Mouse (Mus musculus) limb, embryonic 14.5 days (tissue): ENCODE measurements at regions not wholly inside any gene's neighbourhood (a gene's known extent, or its start where the extent isn't known, plus 50 kb on each side); places are given as distances from the start of the nearest gene placed in this dataset.

Source experiments
- ATAC-seq: fragments of 200-750 bp; cut with Nextera tagmentation; 2 replicates; pipeline ENCODE4 v1.8.0; 2017; ENCODE audit warnings: low read depth, moderate number of reproducible peaks, moderate TSS enrichment; ENCODE audit not compliant: low FRiP score
- DNase-seq: peaks from one replicate; pipeline ENCODE4 v3.0.0-alpha.2; 2015; ENCODE audit warnings: low spot score
- H3K27ac ChIP-seq: fragments of 300-500 bp; sonication (generic); replicated peaks from 2 replicates; pipeline ENCODE4 v1.5.1; 2014; ENCODE audit warnings: low read depth, mild to moderate bottlenecking, low read length, moderate library complexity, mixed read lengths
- H3K27me3 ChIP-seq: fragments of 300-500 bp; sonication (generic); 2 replicates; pipeline ENCODE4 v1.6.1; 2014; ENCODE audit warnings: low read length, mixed read lengths; ENCODE audit not compliant: control insufficient read depth, insufficient read depth
- H3K36me3 ChIP-seq: fragments of 300-500 bp; sonication (generic); 2 replicates; pipeline ENCODE4 v1.6.1; 2014; ENCODE audit warnings: mild to moderate bottlenecking, low read length, moderate library complexity, mixed read lengths; ENCODE audit not compliant: control insufficient read depth, insufficient read depth
- H3K4me1 ChIP-seq: fragments of 300-500 bp; sonication (generic); 2 replicates; pipeline ENCODE4 v1.6.1; 2014; ENCODE audit warnings: antibody characterized with exemption, low read length, mixed read lengths; ENCODE audit not compliant: control insufficient read depth, insufficient read depth
- H3K4me2 ChIP-seq: fragments of 300-500 bp; sonication (generic); replicated peaks from 2 replicates; pipeline ENCODE4 v1.6.1; 2014; ENCODE audit warnings: low read depth, mild to moderate bottlenecking, low read length, moderate library complexity; ENCODE audit not compliant: severe bottlenecking
- H3K4me3 ChIP-seq: fragments of 300-500 bp; sonication (generic); replicated peaks from 2 replicates; pipeline ENCODE4 v1.5.1; 2014; ENCODE audit warnings: low read length
- H3K9ac ChIP-seq: fragments of 300-500 bp; sonication (generic); 2 replicates; pipeline ENCODE4 v1.6.1; 2014; ENCODE audit warnings: mild to moderate bottlenecking, low read depth, low read length, moderate library complexity; ENCODE audit not compliant: severe bottlenecking
- H3K9me3 ChIP-seq: fragments of 300-500 bp; sonication (generic); 2 replicates; pipeline ENCODE4 v1.6.1; 2016; ENCODE audit warnings: low read length; ENCODE audit not compliant: control insufficient read depth
- POLR2A ChIP-seq: fragments of 200-500 bp; IDR thresholded peaks from 2 replicates; pipeline ENCODE4 v1.8.0; 2012; ENCODE audit warnings: inconsistent platforms, mild to moderate bottlenecking, moderate library complexity, borderline replicate concordance; ENCODE audit not compliant: insufficient read depth, insufficient read length; ENCODE audit errors: extremely low read depth
- WGBS: fragments of 180-500 bp; shearing (Covaris S2); extraction: QIAGEN DNeasy Blood & Tissue Kit; methylation state at CpG from one replicate; pipeline ENCODE4 v1.1.7; 2014; 5-methylcytosine and 5-hydroxymethylcytosine counted together

- no peak overlapping the region for H3K27ac ChIP-seq
- no peaks in the 10 kb centered on the region for H3K27me3 ChIP-seq
- TF ChIP-seq POLR2A = no peak
- ATAC-seq = no peak
- H3K4me3 ChIP-seq = no peak overlapping the region
- H3K9ac ChIP-seq = no peak overlapping the region
- no peak for DNase-seq
- 75% methylated on average over 1 of the region's 1 CpGs for WGBS
- no peaks in the 10 kb centered on the region for H3K36me3 ChIP-seq
- no peak overlapping the region for H3K4me2 ChIP-seq
- no peaks in the 10 kb centered on the region for H3K4me1 ChIP-seq
- no peaks in the 10 kb centered on the region for H3K9me3 ChIP-seq
These were observed 231.4 kb downstream of the Foxo1 start for GRCm38 (mm10) chr3:52499581-52499980.

- ATAC-seq (no peak), DNase-seq (no peak)
- Histone ChIP-seq H3K4me1 (no peaks in the 10 kb centered on the region), H3K4me2 (no peak overlapping the region), H3K27ac (no peak overlapping the region), H3K27me3 (no peaks in the 10 kb centered on the region), H3K9me3 (no peaks in the 10 kb centered on the region), H3K4me3 (no peak overlapping the region), H3K36me3 (no peaks in the 10 kb centered on the region), H3K9ac (no peak overlapping the region)
- 83% methylated on average over 15 of the region's 15 CpGs for WGBS
- no peak for TF ChIP-seq POLR2A
These were observed 230.5 kb downstream of the Foxo1 start for GRCm38 (mm10) chr3:52498506-52499228.

- Histone ChIP-seq H3K27me3 (no peaks in the 10 kb centered on the region), H3K36me3 (no peaks in the 10 kb centered on the region), H3K4me3 (no peak overlapping the region), H3K9ac (no peak overlapping the region), H3K9me3 (no peaks in the 10 kb centered on the region), H3K4me1 (no peaks in the 10 kb centered on the region), H3K27ac (no peak overlapping the region), H3K4me2 (no peak overlapping the region)
- no peak for TF ChIP-seq POLR2A
- WGBS = 72% methylated on average over 4 of the region's 4 CpGs
- DNase-seq = no peak
- ATAC-seq = no peak
These were observed 228.8 kb downstream of the Foxo1 start for GRCm38 (mm10) chr3:52496965-52497364.

GRCm38 (mm10) chr3:52495401-52495800 lies 227.3 kb downstream of the Foxo1 start:
- Histone ChIP-seq H3K4me1 (no peaks in the 10 kb centered on the region), H3K9ac (no peak overlapping the region), H3K27me3 (no peaks in the 10 kb centered on the region), H3K27ac (no peak overlapping the region), H3K9me3 (no peaks in the 10 kb centered on the region), H3K4me3 (no peak overlapping the region), H3K4me2 (no peak overlapping the region), H3K36me3 (no peaks in the 10 kb centered on the region)
- no peak for TF ChIP-seq POLR2A
- ATAC-seq (no peak), DNase-seq (no peak)

GRCm38 (mm10) chr3:52494924-52495323 lies 226.8 kb downstream of the Foxo1 start:
- WGBS = 68% methylated on average over 2 of the region's 2 CpGs
- no peak for TF ChIP-seq POLR2A
- ATAC-seq = no peak

GRCm38 (mm10) chr3:52479186-52479585 lies 211.1 kb downstream of the Foxo1 start:
- H3K27me3 ChIP-seq = no peaks in the 10 kb centered on the region
- no peak for DNase-seq

More at GRCm38 (mm10) chr3:52494924-52495323, 226.8 kb downstream of the Foxo1 start:
- DNase-seq = no peak
- H3K36me3 ChIP-seq = no peaks in the 10 kb centered on the region
- H3K27ac ChIP-seq = no peak overlapping the region
- H3K4me2 ChIP-seq = no peak overlapping the region
- no peaks in the 10 kb centered on the region for H3K4me1 ChIP-seq
- H3K9ac ChIP-seq = no peak overlapping the region
- no peaks in the 10 kb centered on the region for H3K27me3 ChIP-seq
- no peaks in the 10 kb centered on the region for H3K9me3 ChIP-seq
- H3K4me3 ChIP-seq = no peak overlapping the region

More at GRCm38 (mm10) chr3:52479186-52479585, 211.1 kb downstream of the Foxo1 start:
- no peak for TF ChIP-seq POLR2A
- WGBS = 86% methylated on average over 5 of the region's 5 CpGs
- Histone ChIP-seq H3K4me1 (no peaks in the 10 kb centered on the region), H3K4me3 (no peak overlapping the region), H3K4me2 (no peak overlapping the region), H3K27ac (no peak overlapping the region), H3K36me3 (no peaks in the 10 kb centered on the region), H3K9ac (no peak overlapping the region), H3K9me3 (no peaks in the 10 kb centered on the region)
- no peak for ATAC-seq
